Mouse (Mus musculus): Measurements from ENCODE around the gene Gk2. TPM values are rescaled to one million over a fixed set of nuclear protein-coding genes. Genes with fewer than 3 reads are reported as not detected.
A peak's percentile ranks its signal among the peaks of the same experiment; 100 is the strongest.

The Gk2 gene
- polyA plus RNA-seq, 1 experiment from 2014 or later: not detected

DNA sequence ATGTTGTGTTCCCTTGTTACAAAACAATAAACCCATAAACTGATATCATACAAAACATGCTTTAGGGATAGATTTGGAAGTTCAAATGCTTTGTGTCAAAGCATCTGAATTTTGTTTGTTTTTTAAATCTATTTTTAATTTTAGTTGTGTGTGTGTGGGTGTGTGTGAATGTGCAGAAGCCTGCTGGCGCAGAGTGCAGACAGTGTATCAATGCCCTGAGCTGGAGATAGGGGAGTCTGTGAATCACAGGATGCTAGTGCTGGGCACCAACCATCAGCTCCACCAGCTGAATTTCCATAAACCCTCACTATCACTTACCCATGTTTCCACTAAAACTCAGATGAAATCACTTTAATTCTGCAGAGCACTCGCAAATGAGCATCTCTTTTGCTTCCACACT lies 24.3 kb downstream of the Gk2 start:
- no peak overlapping the region for H3K9ac ChIP-seq
- peaks cover 3% of the 10 kb centered on the region for H3K4me1 ChIP-seq
- no peak overlapping the region for H3K4me2 ChIP-seq
- no peaks in the 10 kb centered on the region for H3K9me3 ChIP-seq (replicated peaks)
- 93% methylated on average over 2 of the region's 2 CpGs for WGBS
- H3K36me3 ChIP-seq (ENCODE audit: poor library complexity, severe bottlenecking): no peaks in the 10 kb centered on the region
- no peak overlapping the region for H3K4me3 ChIP-seq
- no peak for ATAC-seq
- no peaks in the 10 kb centered on the region for H3K27me3 ChIP-seq
- no peak overlapping the region for H3K27ac ChIP-seq

DNA sequence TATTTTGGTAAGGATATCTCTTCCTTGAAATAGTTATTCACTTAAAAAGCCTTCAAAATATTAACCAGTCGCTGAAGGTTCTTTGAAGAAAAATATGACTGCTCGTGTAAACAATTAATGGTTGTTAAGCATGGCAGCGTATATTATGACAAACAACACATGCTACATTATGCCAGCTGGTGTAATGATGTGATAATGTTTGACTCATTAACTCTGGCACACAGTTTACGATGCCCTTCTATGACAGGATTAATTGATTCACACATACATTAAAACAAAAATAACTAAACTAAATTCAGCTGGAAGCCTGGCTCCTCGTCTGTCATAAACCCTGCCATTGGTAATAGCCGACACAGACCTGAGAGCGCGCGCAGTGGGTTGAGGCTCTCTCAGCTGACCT lies 26.8 kb downstream of the Gk2 start:
- Histone ChIP-seq H3K4me1 (peaks cover 3% of the 10 kb centered on the region), H3K4me2 (no peak overlapping the region), H3K27me3 (no peaks in the 10 kb centered on the region), H3K4me3 (no peak overlapping the region), H3K27ac (no peak overlapping the region), H3K36me3 (ENCODE audit: poor library complexity, severe bottlenecking) (no peaks in the 10 kb centered on the region), H3K9me3 (replicated peaks) (no peaks in the 10 kb centered on the region), H3K9ac (no peak overlapping the region)
- WGBS: 67% methylated on average over 9 of the region's 9 CpGs
- ATAC-seq: no peak

DNA sequence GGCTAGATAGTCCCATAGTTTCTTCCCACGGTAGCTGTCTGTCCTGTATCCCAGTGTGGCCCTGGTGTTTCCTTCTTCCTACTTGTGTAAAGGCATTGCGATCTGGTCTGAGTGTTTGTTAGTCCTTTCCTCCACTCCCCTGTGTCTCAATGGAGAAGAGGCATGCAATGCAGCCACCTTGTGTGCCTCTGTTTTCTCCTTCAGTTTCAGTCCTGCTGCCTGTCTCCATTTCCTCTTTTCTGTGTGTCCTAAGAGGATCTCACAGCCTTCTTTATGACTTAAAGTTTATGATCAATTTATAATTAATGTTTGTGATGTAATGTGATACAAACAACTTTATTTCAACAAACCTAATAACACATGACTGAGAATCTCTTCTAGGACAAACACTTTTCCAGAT lies 35.2 kb downstream of the Gk2 start:
- Histone ChIP-seq H3K9me3 (replicated peaks) (no peaks in the 10 kb centered on the region), H3K36me3 (ENCODE audit: poor library complexity, severe bottlenecking) (no peaks in the 10 kb centered on the region), H3K9ac (no peak overlapping the region), H3K4me3 (no peak overlapping the region), H3K4me1 (peaks cover under 1% of the 10 kb centered on the region; the same call in 1 of the 2 replicates), H3K27ac (no peak overlapping the region), H3K4me2 (no peak overlapping the region), H3K27me3 (no peaks in the 10 kb centered on the region)
- ATAC-seq: no peak
- WGBS: 90% methylated on average over 2 of the region's 2 CpGs

DNA sequence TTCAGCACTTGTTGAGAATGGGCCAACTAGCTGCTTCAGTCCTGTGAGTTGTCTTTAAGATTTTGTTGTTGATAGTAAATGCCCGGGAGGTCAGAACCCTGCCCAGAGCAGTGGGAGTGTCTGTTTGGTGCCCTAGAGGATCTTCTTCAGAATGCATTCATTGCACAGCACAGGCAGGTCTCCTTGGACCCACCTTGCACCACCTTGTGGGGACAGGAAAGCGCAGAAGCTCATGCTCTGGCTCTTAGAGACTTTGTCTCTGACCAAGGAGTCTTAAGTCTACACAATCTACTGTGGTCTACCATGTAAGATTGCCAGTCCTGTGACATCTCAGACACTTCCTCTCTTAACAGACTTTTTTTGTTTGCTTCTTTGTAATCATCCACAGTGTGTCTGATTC lies 39.6 kb downstream of the Gk2 start:
- ATAC-seq: no peak
- Histone ChIP-seq H3K4me1 (peaks cover 3% of the 10 kb centered on the region; the same call in 1 of the 2 replicates), H3K36me3 (ENCODE audit: poor library complexity, severe bottlenecking) (no peaks in the 10 kb centered on the region), H3K9me3 (replicated peaks) (no peaks in the 10 kb centered on the region), H3K9ac (no peak overlapping the region), H3K4me2 (no peak overlapping the region), H3K27me3 (no peaks in the 10 kb centered on the region), H3K4me3 (no peak overlapping the region), H3K27ac (no peak overlapping the region)
- WGBS: 91% methylated on average over 2 of the region's 2 CpGs

DNA sequence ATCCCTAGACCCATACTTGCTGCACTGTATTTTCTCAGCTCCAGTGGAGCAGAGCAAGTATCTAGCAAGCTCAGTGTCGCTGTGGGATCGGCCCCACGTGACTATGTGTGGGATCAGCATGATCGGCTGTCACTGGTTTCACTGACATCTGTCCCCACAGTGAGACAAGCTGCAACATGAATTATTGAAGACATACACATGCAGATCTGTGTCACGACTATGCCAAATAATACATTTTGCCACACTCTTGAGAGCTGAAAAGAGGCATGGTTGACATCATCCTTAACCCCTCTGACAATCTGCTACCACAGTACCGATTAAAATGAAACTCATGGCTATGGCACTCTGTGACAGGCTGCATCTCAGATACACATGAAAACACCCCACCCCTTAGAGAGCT lies 41.0 kb downstream of the Gk2 start:
- 58% methylated on average over 6 of the region's 6 CpGs for WGBS
- H3K4me2 ChIP-seq: no peak overlapping the region
- peak; percentile 93 for ATAC-seq

DNA sequence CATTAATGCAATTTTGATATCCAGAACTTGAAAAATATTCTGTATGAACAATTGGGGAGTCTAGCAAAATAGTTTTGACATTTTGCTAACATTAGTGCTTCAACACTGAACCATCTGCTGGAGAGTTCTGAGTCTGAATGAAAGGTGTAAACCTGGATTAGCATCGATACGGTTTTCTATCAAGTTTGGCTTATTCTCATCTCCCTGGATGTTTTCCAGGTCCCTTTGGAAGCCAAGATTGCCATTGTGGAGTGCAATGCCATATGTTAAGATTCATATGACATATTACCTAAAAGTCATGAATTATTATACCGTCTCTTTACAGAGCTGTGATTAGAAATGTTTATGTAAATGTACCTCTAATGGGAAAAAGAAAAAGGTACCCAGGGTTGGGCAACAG lies 43.1 kb downstream of the Gk2 start:
- Histone ChIP-seq H3K27ac (no peak overlapping the region), H3K4me1 (peaks cover 17% of the 10 kb centered on the region), H3K9ac (no peak overlapping the region), H3K36me3 (ENCODE audit: poor library complexity, severe bottlenecking) (no peaks in the 10 kb centered on the region), H3K4me3 (no peak overlapping the region), H3K4me2 (no peak overlapping the region), H3K27me3 (no peaks in the 10 kb centered on the region), H3K9me3 (replicated peaks) (no peaks in the 10 kb centered on the region)
- ATAC-seq: no peak
- WGBS: 71% methylated on average over 3 of the region's 3 CpGs

More for the DNA sequence above, 41.0 kb downstream of the Gk2 start:
- no peak overlapping the region for H3K27ac ChIP-seq
- no peaks in the 10 kb centered on the region for H3K9me3 ChIP-seq (replicated peaks)
- H3K4me1 ChIP-seq: peaks cover 3% of the 10 kb centered on the region; the same call in 1 of the 2 replicates
- no peak overlapping the region for H3K9ac ChIP-seq
- no peaks in the 10 kb centered on the region for H3K27me3 ChIP-seq
- no peak overlapping the region for H3K4me3 ChIP-seq
- H3K36me3 ChIP-seq (ENCODE audit: poor library complexity, severe bottlenecking): no peaks in the 10 kb centered on the region

DNA sequence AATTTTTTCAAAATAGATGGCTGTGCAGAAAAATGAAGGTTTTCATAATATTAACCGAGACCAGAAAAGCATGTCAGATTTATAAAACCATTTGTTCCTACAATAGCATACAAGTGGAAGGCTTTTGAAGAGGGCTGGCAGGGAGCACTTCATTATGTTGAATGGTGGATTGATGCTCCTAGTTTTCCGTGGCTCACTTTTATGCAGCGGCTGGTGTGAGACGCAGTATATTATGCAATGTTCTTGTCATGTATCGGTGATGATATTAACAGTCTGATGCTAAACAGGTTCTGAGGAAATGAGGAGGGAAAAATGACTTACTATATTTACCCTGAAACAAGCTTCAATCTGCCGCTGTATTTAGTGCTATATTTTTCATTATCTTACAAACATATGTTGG lies 46.6 kb downstream of the Gk2 start:
- 60% methylated on average over 6 of the region's 6 CpGs for WGBS
- Histone ChIP-seq H3K4me1 (peaks cover 14% of the 10 kb centered on the region), H3K9ac (no peak overlapping the region), H3K4me2 (no peak overlapping the region), H3K27me3 (no peaks in the 10 kb centered on the region), H3K9me3 (replicated peaks) (no peaks in the 10 kb centered on the region), H3K27ac (no peak overlapping the region), H3K4me3 (no peak overlapping the region), H3K36me3 (ENCODE audit: poor library complexity, severe bottlenecking) (no peaks in the 10 kb centered on the region)
- ATAC-seq: no peak

DNA sequence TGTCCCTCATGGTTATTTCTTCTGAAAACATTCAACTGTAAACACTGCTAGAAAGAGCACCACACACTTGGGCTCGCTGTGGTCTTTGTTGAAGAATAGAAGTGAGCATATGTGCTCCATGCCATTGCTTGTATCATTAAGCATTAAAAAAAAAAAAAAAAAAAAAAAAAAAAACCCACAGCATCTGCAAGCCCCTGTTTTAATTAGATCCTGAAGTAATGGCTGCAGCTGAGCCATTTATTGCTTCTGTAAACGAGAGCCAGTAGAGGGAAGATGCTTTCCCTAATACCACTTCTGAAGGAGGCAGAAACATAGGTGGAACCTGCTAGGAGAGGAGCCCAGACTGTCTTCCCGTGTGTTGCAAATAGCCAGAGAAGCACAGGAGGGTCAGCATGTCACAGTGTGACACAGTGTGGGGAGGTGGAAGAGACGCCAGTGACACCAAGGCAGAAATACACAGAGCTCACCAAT lies 47.6 kb downstream of the Gk2 start:
- Histone ChIP-seq H3K4me1 (peaks cover 14% of the 10 kb centered on the region), H3K27me3 (no peaks in the 10 kb centered on the region), H3K9me3 (replicated peaks) (no peaks in the 10 kb centered on the region), H3K4me3 (no peak overlapping the region), H3K4me2 (no peak overlapping the region), H3K9ac (no peak overlapping the region), H3K27ac (peak overlapping the region; percentile 76), H3K36me3 (ENCODE audit: poor library complexity, severe bottlenecking) (no peaks in the 10 kb centered on the region)
- WGBS: 34% methylated on average over 4 of the region's 4 CpGs
- ATAC-seq: peak; percentile 74; the same call in 1 of the 2 replicates

Other genes with a start within 250 kb of the Gk2 start
- gene Naa11, start 64.6 kb downstream of the Gk2 start, polyA plus RNA-seq (2015; fragmentation: Nextera tagmentation; extraction: Ambion mirVana): 0.06 TPM in 1 of 2 replicates, not detected in the other

Data from forebrain, embryonic 13.5 days (tissue).